Mouse (Mus musculus) liver, embryonic 16.5 days (tissue): ENCODE results near the gene Tmem91. TPM values are rescaled to one million over a fixed set of nuclear protein-coding genes. Genes with fewer than 3 reads are reported as not detected.

Experiments used
- ATAC-seq: fragments of 200-750 bp; cut with Nextera tagmentation; 2 replicates; pipeline ENCODE4 v1.8.0; 2017; ENCODE audit warnings: low read depth, mild to moderate bottlenecking, moderate number of reproducible peaks, moderate library complexity
- H3K27ac ChIP-seq: fragments of 300-500 bp; sonication (generic); 2 replicates; pipeline ENCODE4 v1.5.1; 2014; ENCODE audit warnings: mild to moderate bottlenecking, low read length
- H3K27me3 ChIP-seq: fragments of 300-500 bp; sonication (generic); 2 replicates; pipeline ENCODE4 v1.6.1; 2014; ENCODE audit warnings: low read depth, low read length, mixed read lengths; ENCODE audit not compliant: control insufficient read depth, insufficient read depth
- H3K36me3 ChIP-seq: fragments of 300-500 bp; sonication (generic); 2 replicates; pipeline ENCODE4 v1.6.1; 2014; ENCODE audit warnings: mild to moderate bottlenecking; ENCODE audit not compliant: control insufficient read depth, insufficient read depth
- H3K4me1 ChIP-seq: fragments of 300-500 bp; sonication (generic); 2 replicates; pipeline ENCODE4 v1.6.1; 2014; ENCODE audit warnings: low read depth, low read length, mixed read lengths; ENCODE audit not compliant: control insufficient read depth
- H3K4me2 ChIP-seq: fragments of 300-500 bp; sonication (generic); 2 replicates; pipeline ENCODE4 v1.6.1; 2014; ENCODE audit warnings: low read depth, low read length, mixed read lengths
- H3K4me3 ChIP-seq: fragments of 300-500 bp; sonication (generic); 2 replicates; pipeline ENCODE4 v1.5.1; 2014; ENCODE audit warnings: low read depth, mild to moderate bottlenecking, low read length
- H3K9ac ChIP-seq: fragments of 300-500 bp; sonication (generic); 2 replicates; pipeline ENCODE4 v1.6.1; 2014; ENCODE audit warnings: low read depth, low read length
- H3K9me3 ChIP-seq: fragments of 300-500 bp; sonication (generic); replicated peaks from 2 replicates; pipeline ENCODE4 v1.6.1; 2016; ENCODE audit warnings: low read length; ENCODE audit not compliant: control insufficient read depth
- WGBS: fragments of 180-500 bp; shearing (Covaris S2); extraction: QIAGEN DNeasy Blood & Tissue Kit; methylation state at CpG from one replicate; pipeline ENCODE4 v1.1.7; 2014; ENCODE audit not compliant: insufficient replicate concordance; 5-methylcytosine and 5-hydroxymethylcytosine counted together
- polyA plus RNA-seq: library from polyadenylated mRNA; unstranded; fragments of >200 nt; fragmentation: Nextera tagmentation; extraction: Ambion mirVana; gene quantifications from 2 replicates; pipeline ENCODE4 v1.2.1, GENCODE M21; 2015

The Tmem91 gene
- polyA plus RNA-seq, 1 experiment from 2014 or later, result 1.3 TPM

GRCm38 (mm10) chr7:25669631-25670030 is 5.3 kb downstream of the Tmem91 start:
- ATAC-seq, result no peak
- Histone ChIP-seq H3K4me2 (no peak overlapping the region), H3K27me3 (peaks cover 10% of the 10 kb centered on the region), H3K27ac (no peak overlapping the region), H3K9me3 (no peaks in the 10 kb centered on the region), H3K36me3 (peaks cover 2% of the 10 kb centered on the region; the same call in 1 of the 2 replicates), H3K9ac (no peak overlapping the region), H3K4me1 (peaks cover 4% of the 10 kb centered on the region), H3K4me3 (no peak overlapping the region)
- 76% methylated on average over 9 of the region's 9 CpGs for WGBS

GRCm38 (mm10) chr7:25669158-25669557 is 5.8 kb downstream of the Tmem91 start:
- no peaks in the 10 kb centered on the region; the same call in 1 of the 2 replicates for H3K4me1 ChIP-seq
- ATAC-seq, result no peak
- no peak overlapping the region for H3K27ac ChIP-seq
- peaks cover 4% of the 10 kb centered on the region; the same call in 1 of the 2 replicates for H3K36me3 ChIP-seq
- no peak overlapping the region for H3K4me2 ChIP-seq
- no peak overlapping the region for H3K9ac ChIP-seq
- H3K9me3 ChIP-seq, result no peaks in the 10 kb centered on the region
- WGBS, result 78% methylated on average over 10 of the region's 10 CpGs
- H3K4me3 ChIP-seq, result no peak overlapping the region
- peaks cover 5% of the 10 kb centered on the region for H3K27me3 ChIP-seq

GRCm38 (mm10) chr7:25666381-25666780 is 8.6 kb downstream of the Tmem91 start:
- no peak for ATAC-seq
- no peak overlapping the region for H3K9ac ChIP-seq
- H3K4me2 ChIP-seq, result no peak overlapping the region
- H3K36me3 ChIP-seq, result peaks cover 5% of the 10 kb centered on the region; the same call in 1 of the 2 replicates
- WGBS, result 86% methylated on average over 8 of the region's 8 CpGs
- no peaks in the 10 kb centered on the region for H3K4me1 ChIP-seq
- no peak overlapping the region for H3K27ac ChIP-seq
- no peaks in the 10 kb centered on the region for H3K9me3 ChIP-seq
- no peaks in the 10 kb centered on the region for H3K27me3 ChIP-seq
- no peak overlapping the region for H3K4me3 ChIP-seq

GRCm38 (mm10) chr7:25658657-25659472 is 16.1 kb downstream of the Tmem91 start, which contains the start of the genes Bckdha and Exosc5:
Bckdha (minus strand) TSS chr7:25658981.
Exosc5 (plus strand) TSS chr7:25659164.
- Histone ChIP-seq H3K27ac (peak within 1 kb of the TSS; percentile 83), H3K4me1 (peaks cover 24% of the 10 kb centered on the region), H3K36me3 (no peaks in the 10 kb centered on the region), H3K27me3 (no peaks in the 10 kb centered on the region), H3K4me2 (peak within 1 kb of the TSS; percentile 89), H3K4me3 (peak within 1 kb of the TSS; percentile 86), H3K9ac (peak within 1 kb of the TSS; percentile 68), H3K9me3 (no peaks in the 10 kb centered on the region)
- under 1% methylated on average over 50 of the region's 50 CpGs for WGBS
- peak; percentile 97 for ATAC-seq

- no peaks in the 10 kb centered on the region for H3K9me3 ChIP-seq
- H3K27ac ChIP-seq, result peak overlapping the region; percentile 83; the same call in 1 of the 2 replicates
- peaks cover 24% of the 10 kb centered on the region for H3K4me1 ChIP-seq
Measured at GRCm38 (mm10) chr7:25657785-25658184, 17.2 kb downstream of the Tmem91 start.

GRCm38 (mm10) chr7:25655601-25656428 is 19.2 kb downstream of the Tmem91 start:
- no peak overlapping the region for H3K4me2 ChIP-seq
- no peak overlapping the region for H3K9ac ChIP-seq
- no peaks in the 10 kb centered on the region for H3K27me3 ChIP-seq
- peaks cover 24% of the 10 kb centered on the region for H3K4me1 ChIP-seq
- no peak overlapping the region for H3K4me3 ChIP-seq
- 0 out of 2 replicates have a peak, but pooled peaks have one; percentile 0 for ATAC-seq
- no peaks in the 10 kb centered on the region for H3K36me3 ChIP-seq
- H3K27ac ChIP-seq, result peak overlapping the region; percentile 26; the same call in 1 of the 2 replicates
- H3K9me3 ChIP-seq, result no peaks in the 10 kb centered on the region
- 55% methylated on average over 11 of the region's 11 CpGs for WGBS

More at GRCm38 (mm10) chr7:25657785-25658184, 17.2 kb downstream of the Tmem91 start:
- WGBS, result 26% methylated on average over 10 of the region's 10 CpGs
- Histone ChIP-seq H3K36me3 (no peaks in the 10 kb centered on the region), H3K27me3 (no peaks in the 10 kb centered on the region), H3K4me2 (peak overlapping the region; percentile 89), H3K4me3 (peak overlapping the region; percentile 86), H3K9ac (peak overlapping the region; percentile 59)
- ATAC-seq, result no peak

- H3K4me1 ChIP-seq, result peaks cover 17% of the 10 kb centered on the region
Measured at GRCm38 (mm10) chr7:25652244-25652759, 22.7 kb downstream of the Tmem91 start.

GRCm38 (mm10) chr7:25651281-25651680 is 23.7 kb downstream of the Tmem91 start:
- Histone ChIP-seq H3K36me3 (no peaks in the 10 kb centered on the region), H3K4me3 (no peak overlapping the region), H3K27ac (no peak overlapping the region), H3K27me3 (no peaks in the 10 kb centered on the region), H3K4me2 (peak overlapping the region; percentile 19; the same call in 1 of the 2 replicates), H3K4me1 (peaks cover 12% of the 10 kb centered on the region), H3K9ac (no peak overlapping the region), H3K9me3 (no peaks in the 10 kb centered on the region)
- peak; percentile 31 for ATAC-seq
- 17% methylated on average over 8 of the region's 8 CpGs for WGBS

More at GRCm38 (mm10) chr7:25652244-25652759, 22.7 kb downstream of the Tmem91 start:
- Histone ChIP-seq H3K4me2 (peak overlapping the region; percentile 11; the same call in 1 of the 2 replicates), H3K27me3 (no peaks in the 10 kb centered on the region), H3K4me3 (no peak overlapping the region), H3K9me3 (no peaks in the 10 kb centered on the region), H3K9ac (no peak overlapping the region), H3K36me3 (no peaks in the 10 kb centered on the region), H3K27ac (no peak overlapping the region)
- 24% methylated on average over 12 of the region's 12 CpGs for WGBS
- no peak for ATAC-seq
